Mouse (Mus musculus) bone marrow, adult 2 months (tissue): ENCODE results near the gene Tmem169.

Source experiments
- CTCF ChIP-seq: fragments of 200-500 bp; IDR thresholded peaks from 2 replicates; pipeline ENCODE4 v1.5.1; 2011; ENCODE audit warnings: low read length, control low read depth; ENCODE audit not compliant: control insufficient read depth, insufficient read depth
- POLR2A ChIP-seq: fragments of 200-500 bp; IDR thresholded peaks from 2 replicates; pipeline ENCODE4 v1.6.1; 2011; ENCODE audit warnings: low read depth, mild to moderate bottlenecking, control low read depth, low read length, borderline replicate concordance; ENCODE audit not compliant: control insufficient read depth

DNA sequence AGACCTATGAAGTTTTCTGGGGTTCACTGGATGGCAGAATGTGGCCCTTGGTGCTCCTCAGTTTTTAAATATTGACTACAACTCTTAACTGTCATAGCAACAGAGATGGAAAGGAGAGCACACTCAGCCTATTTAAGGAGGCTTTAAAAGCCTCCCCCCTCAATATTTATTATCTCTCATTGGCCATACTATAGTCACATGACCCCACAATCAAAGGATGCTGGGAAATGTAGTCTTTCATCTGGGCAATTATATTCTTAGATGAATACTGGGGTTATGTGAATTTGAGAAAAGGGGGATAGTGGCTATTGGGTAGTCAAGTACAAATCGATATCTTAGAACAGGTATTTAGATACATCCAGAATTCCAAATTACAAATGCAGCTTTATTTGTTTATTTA, 17.7 kb downstream of the Tmem169 start:
- no peak for TF ChIP-seq POLR2A
- no peak for TF ChIP-seq CTCF
